Mouse (Mus musculus) spleen, adult 2 months (tissue): ENCODE data around the gene Foxk1.

Source experiments
- CTCF ChIP-seq: fragments of 200-500 bp; IDR thresholded peaks from 2 replicates; pipeline ENCODE4 v1.5.1; 2011; ENCODE audit warnings: mild to moderate bottlenecking, inconsistent platforms; ENCODE audit not compliant: insufficient read depth, insufficient read length, insufficient replicate concordance; ENCODE audit errors: extremely low read depth
- POLR2A ChIP-seq: fragments of 200-500 bp; IDR thresholded peaks from 2 replicates; pipeline ENCODE4 v1.6.1; 2011; ENCODE audit warnings: low read depth, low read length, inconsistent platforms

DNA sequence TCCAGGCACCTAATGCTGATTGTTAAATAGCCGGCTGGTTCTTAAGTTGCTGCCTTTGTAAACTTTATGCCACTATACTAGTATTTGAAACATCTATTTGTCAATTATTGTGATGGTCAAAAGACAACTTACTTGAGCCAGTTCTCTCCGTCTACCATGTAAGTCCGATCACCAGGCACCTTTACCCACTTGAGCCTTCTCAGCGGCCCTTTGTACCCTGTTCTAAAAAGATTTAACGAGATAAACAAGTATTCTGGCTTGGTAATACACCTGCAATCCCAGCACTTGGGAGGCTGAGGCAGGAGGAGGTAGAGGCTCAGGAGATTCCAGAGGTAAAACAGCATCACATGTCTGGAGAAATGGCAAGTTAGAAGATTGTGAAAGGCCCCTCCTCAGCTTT is 33.2 kb upstream of the Foxk1 start:
- TF ChIP-seq CTCF = no peak
- TF ChIP-seq POLR2A = no peak
